Mouse (Mus musculus) erythroblast, embryonic 14.5 days (primary cell): ENCODE data around the gene Zfp672.

Experiments used
- GATA1 ChIP-seq: IDR thresholded peaks from 2 replicates; pipeline ENCODE4 v1.6.1; 2012; ENCODE audit warnings: low read length, inconsistent platforms, mixed read lengths
- TAL1 ChIP-seq: IDR thresholded peaks from 3 replicates; pipeline ENCODE4 v1.6.1; 2012; ENCODE audit warnings: low read length, inconsistent platforms, mixed read lengths

DNA sequence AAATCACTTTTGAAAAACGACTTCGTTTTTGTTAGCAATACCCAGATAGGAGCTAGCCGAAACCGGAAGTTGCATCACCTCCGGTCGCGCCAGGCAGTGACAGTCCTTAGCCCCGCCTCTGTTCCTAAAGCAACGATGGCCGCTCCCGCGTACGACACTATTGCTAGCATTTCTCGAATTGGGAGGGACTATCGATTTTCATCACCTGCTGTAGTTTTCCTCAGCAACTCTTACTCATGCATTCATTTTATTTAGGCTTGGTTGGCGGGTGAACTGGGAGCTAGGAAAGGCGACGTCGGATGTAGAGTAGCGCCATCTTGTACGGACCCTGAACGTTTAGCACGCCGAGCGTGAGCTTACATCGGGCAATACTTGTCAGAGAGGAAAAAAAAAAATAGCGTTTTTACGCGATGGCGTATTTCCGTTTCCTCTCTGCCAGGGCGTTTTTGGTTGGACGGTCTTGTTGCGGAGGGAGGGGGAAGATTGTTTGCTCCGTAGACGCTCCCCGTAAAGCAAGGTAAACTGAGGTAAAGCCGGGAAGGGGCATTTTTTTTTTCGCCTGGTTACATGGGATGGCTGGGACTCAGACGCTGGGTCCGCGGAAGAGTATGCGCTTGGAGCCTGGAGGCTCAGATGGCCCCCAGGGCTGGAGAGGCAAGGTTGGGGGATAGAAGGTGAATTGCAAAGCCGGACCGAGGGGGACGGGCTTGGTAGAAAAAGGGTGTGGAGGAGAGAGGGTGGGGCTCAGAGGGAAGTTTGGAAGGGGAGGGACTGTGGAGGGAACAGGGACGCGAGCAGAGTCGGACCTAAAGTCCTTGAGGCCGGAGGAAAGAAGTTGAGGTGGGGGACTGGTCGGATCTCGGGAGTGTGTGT, at the start of gene Zfp672, which contains the start of gene Sh3bp5l:
- no peak for TF ChIP-seq TAL1
- no peak for TF ChIP-seq GATA1
